Mouse (Mus musculus) limb, embryonic 10.5 days (tissue): ENCODE data around the gene Cdon. TPM values are rescaled to one million over a fixed set of nuclear protein-coding genes. Genes with fewer than 3 reads are reported as not detected.

Source experiments
- DNase-seq: peaks from one replicate; pipeline ENCODE4 v3.0.0-alpha.2; 2017; ENCODE audit warnings: low spot score
- H3K27ac ChIP-seq: fragments of 300-500 bp; sonication (generic); 2 replicates; pipeline ENCODE4 v1.5.1; 2016; ENCODE audit warnings: mild to moderate bottlenecking
- H3K27me3 ChIP-seq: fragments of 300-500 bp; sonication (generic); 2 replicates; pipeline ENCODE4 v1.6.1; 2016; ENCODE audit warnings: low read depth, mild to moderate bottlenecking; ENCODE audit not compliant: poor library complexity, severe bottlenecking
- H3K36me3 ChIP-seq: fragments of 300-500 bp; sonication (generic); 2 replicates; pipeline ENCODE4 v1.6.1; 2016; ENCODE audit warnings: mild to moderate bottlenecking, moderate library complexity
- H3K4me1 ChIP-seq: fragments of 300-500 bp; sonication (generic); 2 replicates; pipeline ENCODE4 v1.6.1; 2016
- H3K4me3 ChIP-seq: fragments of 300-500 bp; sonication (generic); 2 replicates; pipeline ENCODE4 v1.5.1; 2016; ENCODE audit warnings: mild to moderate bottlenecking, moderate library complexity
- H3K9me3 ChIP-seq: fragments of 300-500 bp; sonication (generic); replicated peaks from 2 replicates; pipeline ENCODE4 v1.6.1; 2016; ENCODE audit warnings: mild to moderate bottlenecking
- WGBS: fragments of 180-500 bp; shearing (Covaris S2); methylation state at CpG from one replicate; pipeline ENCODE4 v1.1.7; 2016; 5-methylcytosine and 5-hydroxymethylcytosine counted together
- polyA plus RNA-seq: library from polyadenylated mRNA; unstranded; fragments of >200 nt; fragmentation: Nextera tagmentation; extraction: Ambion mirVana; gene quantifications from 2 replicates; pipeline ENCODE4 v1.2.1, GENCODE M21; 2016

The Cdon gene
- polyA plus RNA-seq, 1 experiment from 2014 or later = 16.1 TPM

- Histone ChIP-seq H3K9me3 (no peaks in the 10 kb centered on the region), H3K27ac (no peak overlapping the region), H3K36me3 (peaks cover 16% of the 10 kb centered on the region; the same call in 1 of the 2 replicates), H3K4me3 (no peak overlapping the region), H3K27me3 (no peaks in the 10 kb centered on the region), H3K4me1 (peaks cover 68% of the 10 kb centered on the region)
- WGBS = 34% methylated on average over 5 of the region's 5 CpGs
- DNase-seq = no peak
Observed at GRCm38 (mm10) chr9:35442476-35442875, 21.5 kb downstream of the Cdon start.

- 32% methylated on average over 13 of the region's 13 CpGs for WGBS
Observed at GRCm38 (mm10) chr9:35443618-35444511, 22.9 kb downstream of the Cdon start.

GRCm38 (mm10) chr9:35444512-35444886, 23.6 kb downstream of the Cdon start:
- Histone ChIP-seq H3K27ac (peak overlapping the region; percentile 70), H3K4me1 (peaks cover 62% of the 10 kb centered on the region)
- no peak for DNase-seq

More at GRCm38 (mm10) chr9:35443618-35444511, 22.9 kb downstream of the Cdon start:
- no peaks in the 10 kb centered on the region for H3K27me3 ChIP-seq
- H3K4me3 ChIP-seq = 0 out of 2 replicates have a peak overlapping the region, but pooled peaks have one; percentile 8
- H3K4me1 ChIP-seq = peaks cover 62% of the 10 kb centered on the region
- H3K27ac ChIP-seq = peak overlapping the region; percentile 70
- peaks cover 17% of the 10 kb centered on the region; the same call in 1 of the 2 replicates for H3K36me3 ChIP-seq
- DNase-seq = peak; percentile 62
- no peaks in the 10 kb centered on the region for H3K9me3 ChIP-seq

GRCm38 (mm10) chr9:35446916-35447315, 26.0 kb downstream of the Cdon start:
- Histone ChIP-seq H3K27ac (no peak overlapping the region), H3K4me1 (peaks cover 63% of the 10 kb centered on the region), H3K9me3 (no peaks in the 10 kb centered on the region), H3K27me3 (no peaks in the 10 kb centered on the region), H3K36me3 (peaks cover 30% of the 10 kb centered on the region), H3K4me3 (no peak overlapping the region)
- WGBS = 68% methylated on average over 4 of the region's 4 CpGs
- no peak for DNase-seq

More at GRCm38 (mm10) chr9:35444512-35444886, 23.6 kb downstream of the Cdon start:
- H3K27me3 ChIP-seq = no peaks in the 10 kb centered on the region
- H3K9me3 ChIP-seq = no peaks in the 10 kb centered on the region
- 63% methylated on average over 8 of the region's 8 CpGs for WGBS
- H3K36me3 ChIP-seq = peaks cover 20% of the 10 kb centered on the region; the same call in 1 of the 2 replicates
- H3K4me3 ChIP-seq = no peak overlapping the region

GRCm38 (mm10) chr9:35453311-35453710, 32.4 kb downstream of the Cdon start:
- WGBS = 78% methylated on average over 6 of the region's 6 CpGs
- no peak for DNase-seq
- Histone ChIP-seq H3K27me3 (no peaks in the 10 kb centered on the region), H3K36me3 (peaks cover 80% of the 10 kb centered on the region), H3K4me1 (peaks cover 17% of the 10 kb centered on the region), H3K27ac (no peak overlapping the region), H3K9me3 (no peaks in the 10 kb centered on the region), H3K4me3 (no peak overlapping the region)

GRCm38 (mm10) chr9:35459594-35459993, 38.7 kb downstream of the Cdon start:
- DNase-seq = no peak
- Histone ChIP-seq H3K27me3 (no peaks in the 10 kb centered on the region), H3K4me1 (0 out of 2 replicates have a peak, but pooled peaks cover under 1% of the 10 kb centered on the region), H3K27ac (no peak overlapping the region), H3K4me3 (no peak overlapping the region), H3K36me3 (peaks cover 93% of the 10 kb centered on the region), H3K9me3 (no peaks in the 10 kb centered on the region)
- 74% methylated on average over 8 of the region's 8 CpGs for WGBS

- Histone ChIP-seq H3K4me3 (no peak overlapping the region), H3K27me3 (no peaks in the 10 kb centered on the region), H3K4me1 (peaks cover 12% of the 10 kb centered on the region), H3K36me3 (peaks cover 75% of the 10 kb centered on the region), H3K27ac (no peak overlapping the region), H3K9me3 (no peaks in the 10 kb centered on the region)
- WGBS = 73% methylated on average over 8 of the region's 8 CpGs
- DNase-seq = no peak
Observed at GRCm38 (mm10) chr9:35467264-35467817, 46.4 kb downstream of the Cdon start.

- DNase-seq = no peak
- no peak overlapping the region for H3K27ac ChIP-seq
- peaks cover 12% of the 10 kb centered on the region for H3K4me1 ChIP-seq
- H3K4me3 ChIP-seq = no peak overlapping the region
- no peaks in the 10 kb centered on the region for H3K27me3 ChIP-seq
- no peaks in the 10 kb centered on the region for H3K9me3 ChIP-seq
- H3K36me3 ChIP-seq = peaks cover 78% of the 10 kb centered on the region
Observed at GRCm38 (mm10) chr9:35468913-35469312, 48.0 kb downstream of the Cdon start.

- DNase-seq = no peak
- H3K27me3 ChIP-seq = no peaks in the 10 kb centered on the region
- H3K27ac ChIP-seq = no peak overlapping the region
- peaks cover 96% of the 10 kb centered on the region for H3K36me3 ChIP-seq
- H3K4me1 ChIP-seq = no peaks in the 10 kb centered on the region
- H3K9me3 ChIP-seq = no peaks in the 10 kb centered on the region
- H3K4me3 ChIP-seq = no peak overlapping the region
- WGBS = 89% methylated on average over 10 of the region's 10 CpGs
Observed at GRCm38 (mm10) chr9:35474104-35474724, 53.3 kb downstream of the Cdon start.

- 92% methylated on average over 7 of the region's 7 CpGs for WGBS
- Histone ChIP-seq H3K27me3 (no peaks in the 10 kb centered on the region), H3K27ac (no peak overlapping the region), H3K4me1 (no peaks in the 10 kb centered on the region), H3K9me3 (no peaks in the 10 kb centered on the region), H3K36me3 (peaks cover 97% of the 10 kb centered on the region), H3K4me3 (no peak overlapping the region)
- no peak for DNase-seq
Observed at GRCm38 (mm10) chr9:35475394-35475793, 54.5 kb downstream of the Cdon start.

- Histone ChIP-seq H3K9me3 (no peaks in the 10 kb centered on the region), H3K27ac (no peak overlapping the region), H3K27me3 (no peaks in the 10 kb centered on the region), H3K4me1 (no peaks in the 10 kb centered on the region), H3K36me3 (peaks cover 96% of the 10 kb centered on the region), H3K4me3 (no peak overlapping the region)
- WGBS = 93% methylated on average over 6 of the region's 6 CpGs
- no peak for DNase-seq
Observed at GRCm38 (mm10) chr9:35479456-35479855, 58.5 kb downstream of the Cdon start.

- 85% methylated on average over 13 of the region's 13 CpGs for WGBS
- peaks cover 98% of the 10 kb centered on the region for H3K36me3 ChIP-seq
- H3K27ac ChIP-seq = no peak overlapping the region
- peaks cover 10% of the 10 kb centered on the region for H3K4me1 ChIP-seq
- H3K4me3 ChIP-seq = no peak overlapping the region
- DNase-seq = no peak
- H3K27me3 ChIP-seq = no peaks in the 10 kb centered on the region
- no peaks in the 10 kb centered on the region for H3K9me3 ChIP-seq
Observed at GRCm38 (mm10) chr9:35482014-35482898, 61.3 kb downstream of the Cdon start.
